Comparison of ENCODE assay signal across 1 mouse cellular context in genomic region chr17:35046681-35047455, GRCm38 (mm10).
TF ChIP-seq lines count a peak whose summit lies in the region.

TSS of gene Msh5 (minus strand) at chr17:35046745.

TF ChIP-seq in MEL, 35 proteins besides CTCF, POLR2A, EP300 and RAD21 (continued from another document):
- no peak for TF ChIP-seq CHD1 (IDR thresholded peaks at IDR 0.05; ENCODE audit: low read depth, low read length)
- no peak for TF ChIP-seq CHD2 (IDR thresholded peaks at IDR 0.05; ENCODE audit: low read length)
- peak; percentile 66; the same call in 1 of the 2 replicates for TF ChIP-seq TBP (IDR thresholded peaks at IDR 0.05; ENCODE audit: low read depth, low read length)
- TF ChIP-seq GATA1 (IDR thresholded peaks at IDR 0.05; ENCODE audit: low read depth, low read length), result 0 out of 2 replicates have a peak, but pooled peaks have one; percentile 36
- no peak for TF ChIP-seq MAX (IDR thresholded peaks at IDR 0.05; ENCODE audit: low read length)
- peak; percentile 24; the same call in 1 of the 2 replicates for TF ChIP-seq TCF12 (IDR thresholded peaks at IDR 0.05; ENCODE audit: low read depth, low read length)
- no peak for TF ChIP-seq MYB (IDR thresholded peaks at IDR 0.05; ENCODE audit: low read depth, low read length)
- TF ChIP-seq ELF1 (IDR thresholded peaks at IDR 0.05; ENCODE audit: low read depth, low read length), result no peak
- TF ChIP-seq USF1 (IDR thresholded peaks at IDR 0.05; ENCODE audit: low read depth, low read length), result no peak
TF ChIP-seq in MEL: peak in this region for 12.
